Mouse (Mus musculus) brain, adult 2 months (tissue): Measurements from ENCODE around the gene Rangap1.
"Not testable (repeated sequence)": the region's sequence is repeated elsewhere in the genome, so short reads cannot be mapped to it uniquely, and the experiment has no call there.

Experiments
- DNase-seq: peaks from one replicate; pipeline ENCODE4 v3.0.0; 2011; ENCODE audit warnings: low read depth, low spot score

Rangap1 gene

GRCm38 (mm10) chr15:81742368-81742767 lies 3.0 kb downstream of the Rangap1 start:
- DNase-seq: not testable (repeated sequence)

- peak; percentile 49 for DNase-seq
These were observed 5.4 kb downstream of the Rangap1 start for GRCm38 (mm10) chr15:81739924-81740323.

GRCm38 (mm10) chr15:81739296-81739695 lies 6.0 kb downstream of the Rangap1 start:
- no peak for DNase-seq

DNA sequence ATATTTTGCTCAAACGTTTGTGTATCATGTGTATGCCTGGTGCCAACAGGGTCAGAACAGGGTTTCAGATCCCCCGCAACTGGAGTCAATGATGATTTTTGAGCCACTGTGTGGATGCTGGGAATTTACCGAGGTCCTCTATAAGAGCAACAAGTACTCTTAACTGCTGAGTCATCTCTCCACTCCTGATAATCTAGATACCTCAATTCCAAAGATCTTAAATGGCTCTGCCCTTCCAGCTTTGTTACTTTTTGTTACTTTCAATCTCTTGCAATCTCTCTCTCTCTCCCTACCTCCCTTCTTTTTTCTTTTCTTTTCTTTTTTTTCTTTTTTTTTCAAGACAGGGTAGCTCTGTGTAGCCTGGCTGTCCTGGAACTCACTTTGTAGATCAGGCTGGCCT lies 10.3 kb downstream of the Rangap1 start:
- DNase-seq: no peak

GRCm38 (mm10) chr15:81729792-81730635 lies 15.3 kb downstream of the Rangap1 start:
- DNase-seq: peak; percentile 100

GRCm38 (mm10) chr15:81729241-81729791 lies 16.0 kb downstream of the Rangap1 start:
- DNase-seq: peak; percentile 77

- DNase-seq: no peak
These were observed 19.4 kb downstream of the Rangap1 start for GRCm38 (mm10) chr15:81725965-81726364.

GRCm38 (mm10) chr15:81723653-81724052 lies 21.7 kb downstream of the Rangap1 start:
- DNase-seq: no peak

DNA sequence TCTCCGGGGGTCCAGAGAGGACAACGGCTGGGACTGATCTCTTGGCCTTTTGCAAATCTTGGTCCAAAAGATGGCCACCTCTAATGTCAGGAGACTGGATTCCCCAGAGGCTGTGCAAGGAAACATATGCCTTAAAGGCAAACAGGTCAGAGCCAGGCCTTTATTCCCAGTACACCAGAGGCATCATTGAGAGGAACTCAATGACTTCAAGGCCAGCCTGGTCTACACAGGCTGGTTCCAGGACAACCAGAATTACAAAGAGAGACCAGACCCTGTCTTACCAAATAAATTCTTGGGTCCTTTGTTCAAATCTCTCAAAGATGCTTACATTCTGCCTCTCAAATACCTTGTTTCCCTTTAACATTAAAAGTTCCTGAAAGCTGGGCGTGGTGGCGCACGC lies 23.0 kb downstream of the Rangap1 start:
- DNase-seq: no peak

DNA sequence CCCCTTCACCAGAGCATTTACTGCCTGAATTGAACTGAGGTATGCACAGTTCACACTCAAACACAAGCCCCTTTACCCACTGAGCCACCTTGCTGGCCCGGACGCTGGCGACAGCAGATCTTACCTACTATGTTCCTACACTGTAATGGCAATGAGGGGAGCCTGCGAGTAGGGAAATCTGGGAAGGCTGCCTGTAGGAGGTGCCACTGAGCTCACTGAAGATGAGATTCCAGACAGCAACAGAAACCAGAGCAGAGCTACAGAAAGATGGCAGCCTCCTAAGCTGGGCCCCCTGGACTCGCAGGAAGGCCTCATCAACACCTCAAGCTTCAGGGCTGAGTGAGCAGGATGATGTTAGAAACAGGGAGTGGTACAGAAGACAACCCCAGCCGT lies 26.2 kb downstream of the Rangap1 start:
- DNase-seq: peak; percentile 30

- DNase-seq: peak; percentile 94
These were observed 26.8 kb downstream of the Rangap1 start for GRCm38 (mm10) chr15:81718336-81719138.

DNA sequence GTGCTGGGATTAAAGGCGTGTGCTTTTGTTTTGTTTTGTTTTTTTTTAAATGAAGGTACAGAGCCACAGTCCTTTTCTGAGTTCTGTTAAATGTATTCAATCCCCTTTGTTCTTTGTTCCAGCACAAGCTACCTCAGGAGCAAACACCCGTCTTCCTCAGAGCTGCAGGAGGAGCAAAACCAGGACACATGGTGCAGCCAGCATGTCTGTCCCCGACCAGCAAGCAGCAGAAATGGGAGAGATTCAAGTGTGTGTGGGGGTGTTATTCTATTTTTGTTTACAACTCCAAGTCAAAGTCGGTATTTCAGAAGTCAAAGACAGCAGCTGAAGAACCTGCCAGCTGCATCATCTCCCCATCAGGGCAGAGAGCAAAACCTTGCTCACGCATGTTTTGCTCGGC lies 31.6 kb downstream of the Rangap1 start:
- peak; percentile 75 for DNase-seq

- no peak for DNase-seq
These were observed 34.5 kb downstream of the Rangap1 start for GRCm38 (mm10) chr15:81710801-81711200.

DNA sequence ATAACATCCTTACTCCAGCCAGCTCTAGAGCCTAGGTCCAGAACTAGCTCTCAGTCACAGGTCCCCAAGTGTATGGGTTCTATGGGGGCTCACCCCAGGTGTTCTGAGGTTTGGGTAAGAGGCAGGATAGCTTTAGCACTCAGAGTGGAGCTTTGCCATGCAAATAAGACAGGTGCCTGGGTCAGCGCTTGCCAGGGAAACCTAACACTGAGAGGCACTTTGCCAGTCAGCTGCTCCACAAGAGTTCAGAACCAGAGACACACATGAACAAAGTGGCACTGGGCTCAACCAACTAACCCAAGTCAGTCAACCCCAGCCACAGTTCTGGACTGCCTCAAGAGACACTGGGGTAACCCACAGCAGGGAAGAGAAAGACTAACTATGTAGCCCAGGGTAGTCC lies 35.6 kb downstream of the Rangap1 start:
- no peak for DNase-seq

DNA sequence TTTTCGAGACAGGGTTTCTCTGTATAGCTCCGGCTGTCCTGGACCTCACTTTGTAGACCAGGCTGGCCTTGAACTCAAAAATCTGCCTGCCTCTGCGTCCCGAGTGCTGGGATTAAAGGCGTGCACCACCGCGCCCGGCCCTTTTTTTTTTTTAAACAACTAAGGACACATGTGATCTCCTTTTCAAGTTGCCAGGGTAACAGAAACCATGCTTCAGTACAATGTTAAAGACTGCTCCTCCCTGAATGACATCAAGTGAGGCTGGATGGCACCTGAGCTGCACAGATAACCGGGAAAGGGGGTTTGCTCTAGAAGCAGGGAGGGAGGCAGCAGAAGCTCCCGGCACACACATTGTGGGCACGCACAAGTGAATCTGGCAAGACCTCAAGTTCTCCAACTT lies 36.3 kb downstream of the Rangap1 start:
- no peak for DNase-seq

GRCm38 (mm10) chr15:81703094-81703489 lies 42.2 kb downstream of the Rangap1 start:
- no peak for DNase-seq

- no peak for DNase-seq
These were observed 42.8 kb downstream of the Rangap1 start for GRCm38 (mm10) chr15:81702306-81703093.

DNA sequence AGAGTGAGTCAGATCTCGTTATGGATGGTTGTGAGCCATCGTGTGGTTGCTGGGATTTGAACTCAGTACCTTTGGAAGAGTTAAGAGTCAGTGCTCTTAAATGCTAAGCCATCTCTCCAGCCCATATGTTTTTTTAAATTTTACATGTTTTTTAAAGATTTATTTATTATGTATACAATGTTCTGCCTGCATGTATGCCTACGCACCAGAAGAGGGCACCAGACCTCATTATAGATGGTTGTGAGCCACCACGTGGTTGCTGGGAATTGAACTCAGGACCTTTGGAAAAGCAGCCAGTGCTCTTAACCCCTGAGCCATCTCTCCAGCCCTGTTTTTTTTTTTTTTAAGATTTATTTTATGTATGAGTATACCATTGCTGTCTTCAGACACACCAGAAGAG lies 44.0 kb downstream of the Rangap1 start:
- not testable (repeated sequence) for DNase-seq

DNA sequence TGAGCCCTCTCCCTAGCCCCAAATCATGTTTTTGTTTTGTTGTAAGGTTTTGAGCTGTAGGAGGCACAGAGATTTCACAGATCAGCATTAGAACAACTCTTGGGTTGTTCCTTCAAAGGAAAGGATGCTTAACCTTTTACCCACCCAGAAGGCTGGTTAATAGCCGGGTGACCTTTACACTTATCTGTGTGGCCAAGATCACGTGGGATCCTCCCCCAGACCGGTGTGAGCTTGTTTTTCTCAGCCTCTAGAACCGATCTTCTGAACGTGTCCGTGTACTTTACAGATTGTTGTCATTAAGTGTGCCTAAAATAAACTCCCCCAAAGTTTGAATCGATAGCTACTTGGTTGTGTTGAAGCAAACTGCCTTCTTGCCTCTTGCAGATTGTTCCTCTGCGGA lies 44.7 kb downstream of the Rangap1 start:
- DNase-seq: no peak

- no peak for DNase-seq
These were observed 45.2 kb downstream of the Rangap1 start for GRCm38 (mm10) chr15:81700161-81700560.

DNA sequence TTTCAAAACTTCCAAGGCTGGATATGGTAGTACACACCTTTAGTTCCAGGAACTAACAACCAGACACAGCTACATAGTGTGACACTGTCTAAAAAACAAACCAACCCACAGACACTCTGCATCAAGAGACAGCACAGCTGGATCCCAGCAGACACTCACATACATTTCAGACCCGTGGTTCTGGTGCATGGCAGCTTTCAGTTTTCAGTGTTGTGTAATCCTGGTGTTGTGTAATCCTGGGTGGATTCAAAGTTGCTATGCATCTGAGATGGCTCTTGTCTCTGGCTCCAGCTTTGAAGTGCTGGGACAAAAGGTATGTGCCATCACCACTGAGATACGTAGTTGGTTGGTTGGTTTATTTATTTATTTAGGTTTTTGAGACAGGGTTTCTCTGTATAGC lies 46.8 kb downstream of the Rangap1 start:
- DNase-seq: peak; percentile 11

- peak; percentile 62 for DNase-seq
These were observed 47.5 kb downstream of the Rangap1 start for GRCm38 (mm10) chr15:81697847-81698246.
